Mouse (Mus musculus): ENCODE data around the gene Soga1.

DNA sequence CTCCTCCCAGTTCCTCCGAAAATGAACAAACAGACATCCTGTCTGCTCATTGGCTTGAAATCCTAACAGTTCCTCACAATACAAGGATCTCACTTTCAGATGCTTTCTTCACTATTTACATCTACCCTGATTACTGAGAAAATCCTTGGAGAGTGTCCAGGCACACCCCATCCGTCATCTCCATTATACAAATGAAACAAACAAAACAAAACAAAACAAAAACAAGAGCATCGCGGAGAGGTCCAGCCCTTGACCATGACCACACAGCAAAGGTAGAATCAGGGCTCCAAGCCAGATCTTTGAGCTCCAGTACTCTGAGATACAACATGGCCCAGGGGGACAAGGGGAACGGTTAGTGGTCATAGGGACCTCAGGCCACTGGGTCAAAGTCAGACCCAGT lies 4.3 kb downstream of the Soga1 start:
- no peak for TF ChIP-seq POLR2A (IDR thresholded peaks at IDR 0.05; ENCODE audit: insufficient read depth, low read length)
- no peak for TF ChIP-seq EP300 (IDR thresholded peaks at IDR 0.05; ENCODE audit: insufficient read depth, low read depth, low read length)
